Mouse (Mus musculus) heart, postnatal 10 days (tissue): ENCODE measurements around the gene Fgfr2. TPM values are rescaled to one million over a fixed set of nuclear protein-coding genes. Genes with fewer than 3 reads are reported as not detected.

Experiments
- DNase-seq, 2 experiments: peaks; one replicate each; pipeline ENCODE4 v3.0.0; 2021
- intact Hi-C: fragments of 180-260 bp; cut with DNase I; formaldehyde crosslinking; loops from one replicate; pipeline ENCODE4 v1.15.1; 2025
- total RNA-seq, 2 experiments: library from RNA; stranded (reverse); gene quantifications; 2 replicates each; pipeline ENCODE4 v1.2.3; 2021

The Fgfr2 gene
- total RNA-seq, 2 experiments from 2014 or later = 6.2 to 6.3 TPM

- no peak for DNase-seq
- intact Hi-C loops = no loop called here
Observed at GRCm38 (mm10) chr7:130720646-130721335, 2402.4 kb downstream of the Fgfr2 start.

GRCm38 (mm10) chr7:130719931-130720598 is 2403.1 kb downstream of the Fgfr2 start:
- DNase-seq = no peak
- intact Hi-C loops = no loop called here

- no peak for DNase-seq
- intact Hi-C loops = no loop called here
Observed at GRCm38 (mm10) chr7:130716989-130717388, 2406.2 kb downstream of the Fgfr2 start.

GRCm38 (mm10) chr7:130716341-130716740 is 2406.8 kb downstream of the Fgfr2 start:
- intact Hi-C loops = no loop called here
- no peak for DNase-seq

- intact Hi-C loops = no loop called here
- no peak for DNase-seq
Observed at GRCm38 (mm10) chr7:130715467-130715866, 2407.7 kb downstream of the Fgfr2 start.

GRCm38 (mm10) chr7:130713319-130713718 is 2409.8 kb downstream of the Fgfr2 start:
- intact Hi-C loops = no loop called here
- no peak for DNase-seq

- no peak for DNase-seq
- intact Hi-C loops = no loop called here
Observed at GRCm38 (mm10) chr7:130711851-130712250, 2411.3 kb downstream of the Fgfr2 start.

GRCm38 (mm10) chr7:130709372-130710274 is 2413.5 kb downstream of the Fgfr2 start:
- no peak for DNase-seq
- intact Hi-C loops = no loop called here

- intact Hi-C loops = no loop called here
- DNase-seq = peak in 1 of 2 experiments; percentile 22
Observed at GRCm38 (mm10) chr7:130708940-130709339, 2414.2 kb downstream of the Fgfr2 start.

- DNase-seq = no peak
- intact Hi-C loops = no loop called here
Observed at GRCm38 (mm10) chr7:130705230-130705629, 2417.9 kb downstream of the Fgfr2 start.

- DNase-seq = no peak
- intact Hi-C loops = no loop called here
Observed at GRCm38 (mm10) chr7:130701336-130701735, 2421.8 kb downstream of the Fgfr2 start.

- DNase-seq = no peak
- intact Hi-C loops = no loop called here
Observed at GRCm38 (mm10) chr7:130698480-130698879, 2424.7 kb downstream of the Fgfr2 start.

GRCm38 (mm10) chr7:130696347-130697234 is 2426.6 kb downstream of the Fgfr2 start:
- intact Hi-C loops = no loop called here
- no peak for DNase-seq

GRCm38 (mm10) chr7:130695669-130696338 is 2427.3 kb downstream of the Fgfr2 start:
- intact Hi-C loops = no loop called here
- DNase-seq = no peak

GRCm38 (mm10) chr7:130693800-130694193 is 2429.4 kb downstream of the Fgfr2 start:
- intact Hi-C loops = loop anchor here (5.0 kb wide), 1 partner anchor 34 kb away; no protein-coding TSS in a partner anchor
- no peak for DNase-seq

- DNase-seq = peak; percentile 33 to 47
- intact Hi-C loops = loop anchor here (5.0 kb wide), 1 partner anchor 34 kb away; no protein-coding TSS in a partner anchor
Observed at GRCm38 (mm10) chr7:130692943-130693799, 2430.0 kb downstream of the Fgfr2 start.

GRCm38 (mm10) chr7:130692392-130692942 is 2430.7 kb downstream of the Fgfr2 start:
- intact Hi-C loops = loop anchor here (5.0 kb wide), 1 partner anchor 35 kb away; no protein-coding TSS in a partner anchor
- DNase-seq = peak; percentile 71 to 74

GRCm38 (mm10) chr7:130691931-130692330 is 2431.2 kb downstream of the Fgfr2 start:
- intact Hi-C loops = loop anchor here (5.0 kb wide), 1 partner anchor 35 kb away; no protein-coding TSS in a partner anchor
- no peak for DNase-seq
